Mouse (Mus musculus) kidney, adult 2 months (tissue): ENCODE data around the gene Pik3r5.

ENCODE experiments used
- CTCF ChIP-seq: fragments of 200-500 bp; conservative IDR thresholded peaks from 2 replicates; pipeline ENCODE4 v1.5.1; 2011; ENCODE audit warnings: low read depth, mild to moderate bottlenecking, control low read depth, low read length, moderate library complexity, mixed read lengths; ENCODE audit not compliant: insufficient read depth, insufficient read length
- POLR2A ChIP-seq: fragments of 200-500 bp; IDR thresholded peaks from one replicate; pipeline ENCODE4 v1.6.1; 2011; ENCODE audit warnings: low read depth, low read length, control low read depth

DNA sequence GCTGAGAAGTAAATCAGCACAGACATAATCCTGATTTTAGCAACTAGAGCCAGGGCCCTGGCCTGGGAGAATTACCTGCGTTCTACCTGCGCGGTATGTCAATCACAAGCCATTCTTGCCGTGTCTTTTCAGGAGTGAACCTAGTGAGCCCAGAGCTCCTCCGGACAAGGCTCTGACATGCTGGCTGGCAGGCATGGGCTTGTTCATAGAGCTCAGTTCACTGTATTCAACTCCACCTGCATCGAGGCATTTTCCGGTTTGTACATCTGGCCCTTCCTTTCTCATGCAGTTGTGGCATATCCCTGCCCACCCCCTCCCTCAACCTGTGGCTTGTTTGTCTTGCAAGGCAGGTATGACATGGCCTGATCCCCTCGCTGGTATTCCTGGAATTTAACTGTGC lies 26.3 kb upstream of the Pik3r5 start:
- TF ChIP-seq POLR2A (no peak), CTCF (no peak)
